Mouse (Mus musculus) left cerebral cortex, postnatal 14 days (tissue): ENCODE results near the gene Clps. TPM values are rescaled to one million over a fixed set of nuclear protein-coding genes. Genes with fewer than 3 reads are reported as not detected.

Source experiments
- microRNA-seq, 2 experiments: library from miRNA; unstranded; fragments of <30 nt; microRNA quantifications; one replicate each; pipeline ENCODE4 v1.2.0; 2022
- total RNA-seq, 2 experiments: library from RNA; stranded (reverse); gene quantifications; 2 replicates each; pipeline ENCODE4 v1.2.3; 2021

Clps gene
- total RNA-seq, 2 experiments from 2014 or later = not detected

Small RNA genes lying within 50 kb of the gene (microRNA-seq; reads per million reads assigned to microRNA genes)
- gene Gm25195 (0 reads per million in 2 experiments), gene Mir6969 (0 reads per million in 2 experiments)

Other genes with a start within 250 kb of the Clps start
- 10 to 100 TPM; 28.3 to 29.6 TPM for gene Fance, start 247.2 kb downstream of the Clps start, total RNA-seq
- gene Rpl10a, start 232.3 kb downstream of the Clps start, total RNA-seq = 100 to 1,000 TPM; 365 to 369 TPM
- gene Tead3, start 209.9 kb downstream of the Clps start, total RNA-seq = 1 to 10 TPM; 2.4 to 3.3 TPM
- under 1 TPM in 1 of 2 experiments, not detected in 1; 0.66 TPM for gene Tulp1, start 195.5 kb downstream of the Clps start, total RNA-seq
- 10 to 100 TPM; 29.0 to 52.6 TPM for gene Fkbp5, start 43.2 kb downstream of the Clps start, total RNA-seq
- not detected for gene Armc12, start 30.0 kb downstream of the Clps start, total RNA-seq
- gene Clpsl2, start 11.4 kb downstream of the Clps start, total RNA-seq = not detected
- 1 to 10 TPM; 2.9 to 4.1 TPM for gene Lhfpl5, start 14.9 kb upstream of the Clps start, total RNA-seq
- gene Srpk1, start 61.9 kb upstream of the Clps start, total RNA-seq = 100 to 1,000 TPM; 109 to 110 TPM
- gene Slc26a8, start 129.5 kb upstream of the Clps start, total RNA-seq = 1 to 10 TPM; 7.6 to 10.0 TPM
- 10 to 100 TPM; 71.7 to 81.7 TPM for gene Mapk14, start 130.6 kb upstream of the Clps start, total RNA-seq
- gene AC170998.1, start 165.3 kb upstream of the Clps start, total RNA-seq = 1 to 10 TPM; 1.4 to 2.7 TPM
- gene Mapk13, start 208.5 kb upstream of the Clps start, total RNA-seq = 1 to 10 TPM; 1.0 to 1.6 TPM
- 10 to 100 TPM; 43.4 to 49.6 TPM for gene Brpf3, start 240.3 kb upstream of the Clps start, total RNA-seq